8 mouse cellular contexts compared by ENCODE assay signal in genomic region chr11:68852486-68852901, GRCm38 (mm10). TPM values are rescaled to one million over a fixed set of nuclear protein-coding genes. Genes with fewer than 3 reads are reported as not detected.
DNase-seq lines count a peak whose midpoint lies in the region; ATAC-seq and TF ChIP-seq lines count a peak whose summit lies in the region.

No protein-coding gene starts in this region.

- WGBS in embryonic facial prominence, embryonic 15.5 days = 0% methylated on average over 36 of the region's 36 CpGs
- under 1% methylated on average over 36 of the region's 36 CpGs for WGBS in heart, embryonic 12.5 days
- WGBS in lung, postnatal 0 days = under 1% methylated on average over 36 of the region's 36 CpGs

- TF ChIP-seq EP300 in lung, postnatal 0 days (IDR thresholded peaks at IDR 0.05) = no peak

- H3K9me3 ChIP-seq in embryonic facial prominence, embryonic 15.5 days (replicated peaks) = no peaks in the 10 kb centered on the region
- no peaks in the 10 kb centered on the region for H3K9me3 ChIP-seq in heart, embryonic 12.5 days (replicated peaks)
- no peaks in the 10 kb centered on the region for H3K9me3 ChIP-seq in lung, postnatal 0 days (ENCODE audit: low read length)

- no peaks in the 10 kb centered on the region for H3K36me3 ChIP-seq in embryonic facial prominence, embryonic 15.5 days
- H3K36me3 ChIP-seq in heart, embryonic 12.5 days = no peaks in the 10 kb centered on the region
- no peaks in the 10 kb centered on the region for H3K36me3 ChIP-seq in lung, postnatal 0 days (ENCODE audit: insufficient read depth, low read length)

- H3K4me2 ChIP-seq in embryonic facial prominence, embryonic 15.5 days (replicated peaks) = peak overlapping the region; percentile 57
- H3K4me2 ChIP-seq in heart, embryonic 12.5 days = peak overlapping the region; percentile 75
- H3K4me2 ChIP-seq in lung, postnatal 0 days (replicated peaks; ENCODE audit: low read depth, low read length) = peak overlapping the region; percentile 69

- no peak for TF ChIP-seq CTCF in lung, postnatal 0 days (IDR thresholded peaks at IDR 0.05)

- H3K9ac ChIP-seq in embryonic facial prominence, embryonic 15.5 days = peak overlapping the region; percentile 94
- peak overlapping the region; percentile 97 for H3K9ac ChIP-seq in heart, embryonic 12.5 days
- H3K9ac ChIP-seq in lung, postnatal 0 days (replicated peaks; ENCODE audit: low read depth) = peak overlapping the region; percentile 99

- peaks cover 19% of the 10 kb centered on the region for H3K4me1 ChIP-seq in embryonic facial prominence, embryonic 15.5 days
- peaks cover 25% of the 10 kb centered on the region for H3K4me1 ChIP-seq in heart, embryonic 12.5 days (replicated peaks)
- H3K4me1 ChIP-seq in lung, postnatal 0 days (ENCODE audit: insufficient read depth, low read depth, low read length) = peaks cover 13% of the 10 kb centered on the region; the same call in 1 of the 2 replicates

- H3K4me3 ChIP-seq in embryonic facial prominence, embryonic 15.5 days (replicated peaks) = peak overlapping the region; percentile 99
- H3K4me3 ChIP-seq in heart, embryonic 12.5 days = peak overlapping the region; percentile 91
- H3K4me3 ChIP-seq in lung, postnatal 0 days (ENCODE audit: low read depth, low read length) = peak overlapping the region; percentile 97

- no peaks in the 10 kb centered on the region for H3K27me3 ChIP-seq in embryonic facial prominence, embryonic 15.5 days
- H3K27me3 ChIP-seq in heart, embryonic 12.5 days (replicated peaks) = no peaks in the 10 kb centered on the region
- H3K27me3 ChIP-seq in lung, postnatal 0 days (replicated peaks; ENCODE audit: insufficient read depth, low read length) = no peaks in the 10 kb centered on the region

- peak; percentile 65 for ATAC-seq in embryonic facial prominence, embryonic 15.5 days (ENCODE audit: insufficient number of reproducible peaks, low FRiP score, low TSS enrichment, low read depth)
- ATAC-seq in heart, embryonic 12.5 days (ENCODE audit: insufficient number of reproducible peaks, low FRiP score) = peak; percentile 73
- peak; percentile 74 for ATAC-seq in lung, postnatal 0 days

- peak; percentile 68 for DNase-seq in CD4-positive, CD25-positive, alpha-beta regulatory T cell, adult 2 months (ENCODE audit: low read depth, low spot score)
- peak; percentile 58 for DNase-seq in WW6 (ENCODE audit: low read depth, low spot score)
- peak; percentile 82 for DNase-seq in kidney, postnatal 14 days
- DNase-seq in lung, postnatal 0 days (ENCODE audit: low spot score) = peak; percentile 91
- peak; percentile 79 for DNase-seq in ovary, postnatal 36 days (ENCODE audit: low spot score)
- no peak for DNase-seq in yolk sac, embryonic 10.5 days (ENCODE audit: low spot score)

- H3K27ac ChIP-seq in embryonic facial prominence, embryonic 15.5 days (replicated peaks) = peak overlapping the region; percentile 100
- peak overlapping the region; percentile 99 for H3K27ac ChIP-seq in heart, embryonic 12.5 days (ENCODE audit: poor library complexity, severe bottlenecking)
- H3K27ac ChIP-seq in lung, postnatal 0 days (ENCODE audit: low read length) = peak overlapping the region; percentile 100

RNA-seq across cellular contexts. Expression of gene Ndel1, which starts 19.2 kb away (rescaled TPM):
- polyA plus RNA-seq in embryonic facial prominence, embryonic 15.5 days (2015; fragmentation: Nextera tagmentation; extraction: Ambion mirVana) = 110 and 117 TPM in 2 replicates
- polyA plus RNA-seq in heart, embryonic 12.5 days (2016; fragmentation: Nextera tagmentation; extraction: Ambion mirVana) = 62.7 and 67.0 TPM in 2 replicates
- 79.1 and 85.4 TPM in 2 replicates for polyA plus RNA-seq in lung, postnatal 0 days (2015; fragmentation: Nextera tagmentation; extraction: Ambion mirVana)

RNA-seq across cellular contexts. Expression of gene Rnf222, which starts 35.9 kb away (rescaled TPM):
- polyA plus RNA-seq in embryonic facial prominence, embryonic 15.5 days (2015; fragmentation: Nextera tagmentation; extraction: Ambion mirVana) = 3.4 and 3.5 TPM in 2 replicates
- polyA plus RNA-seq in heart, embryonic 12.5 days (2016; fragmentation: Nextera tagmentation; extraction: Ambion mirVana) = 0.17 TPM in 1 of 2 replicates, not detected in the other
- 0.16 and 0.19 TPM in 2 replicates for polyA plus RNA-seq in lung, postnatal 0 days (2015; fragmentation: Nextera tagmentation; extraction: Ambion mirVana)

RNA-seq across cellular contexts. Expression of gene Rpl26, which starts 48.9 kb away (rescaled TPM):
- 985 and 994 TPM in 2 replicates for polyA plus RNA-seq in embryonic facial prominence, embryonic 15.5 days (2015; fragmentation: Nextera tagmentation; extraction: Ambion mirVana)
- 640 and 666 TPM in 2 replicates for polyA plus RNA-seq in heart, embryonic 12.5 days (2016; fragmentation: Nextera tagmentation; extraction: Ambion mirVana)
- polyA plus RNA-seq in lung, postnatal 0 days (2015; fragmentation: Nextera tagmentation; extraction: Ambion mirVana) = 741 and 807 TPM in 2 replicates
